Mouse (Mus musculus): ENCODE results near the gene Sgpl1.

DNA sequence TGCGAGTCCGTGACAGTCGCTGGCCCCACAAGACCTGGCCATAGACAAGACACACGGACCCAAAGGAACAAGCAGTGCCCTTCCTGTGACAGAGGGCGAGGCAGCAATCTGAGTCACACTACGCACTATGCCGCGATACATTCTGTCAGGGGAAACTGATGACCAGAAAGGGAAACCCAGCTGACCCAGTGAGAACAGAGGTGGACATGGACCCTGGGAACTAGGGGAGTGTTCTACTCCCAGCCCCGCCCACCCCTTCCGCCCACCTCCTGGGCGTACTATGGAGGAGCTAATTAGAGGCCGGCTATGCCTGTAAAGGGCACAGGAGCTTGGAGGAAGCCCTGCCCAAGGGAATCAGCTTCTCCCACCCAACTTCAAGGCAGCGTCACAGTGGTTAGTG is 78.3 kb downstream of the Sgpl1 start:
- TF ChIP-seq CTCF (IDR thresholded peaks at IDR 0.05), result no peak
- no peak for TF ChIP-seq EP300 (IDR thresholded peaks at IDR 0.05)
